Mouse (Mus musculus): ENCODE measurements at regions not wholly inside any gene's neighbourhood (a gene's known extent, or its start where the extent isn't known, plus 50 kb on each side); places are given as distances from the start of the nearest gene placed in this dataset.
A peak's percentile ranks its signal among the peaks of the same experiment; 100 is the strongest.

DNA sequence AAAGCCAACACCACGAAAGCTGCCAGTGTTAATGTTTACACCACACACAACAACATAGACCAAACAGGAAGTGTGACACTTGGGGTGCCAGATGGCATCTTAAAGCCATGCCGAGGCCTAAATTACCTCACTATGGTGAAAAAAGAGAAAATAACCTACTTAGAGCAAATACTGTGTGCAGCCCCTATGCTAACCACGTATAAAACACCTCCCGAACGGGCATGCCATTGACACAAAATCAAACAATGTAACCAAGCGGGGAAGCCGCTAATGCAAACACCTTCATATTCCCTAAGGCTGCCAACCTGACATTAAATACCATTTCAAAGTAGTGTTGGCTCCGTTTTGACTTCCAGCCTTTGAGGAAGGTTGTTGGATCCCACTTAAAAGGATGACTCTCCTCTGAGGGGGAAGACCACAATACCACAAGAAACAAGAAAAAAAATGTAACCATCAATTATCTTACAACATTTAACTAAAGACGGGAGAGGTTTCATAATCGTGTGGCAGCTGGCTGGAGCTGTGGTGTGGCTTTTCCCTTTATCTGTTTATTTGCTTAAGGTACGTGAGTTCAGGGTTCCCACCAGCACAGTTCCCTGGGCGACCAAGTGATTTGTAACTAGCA, 96.1 kb upstream of the Lef1 start:
- TF ChIP-seq POLR2A (IDR thresholded peaks at IDR 0.05; ENCODE audit: borderline replicate concordance, extremely low read depth, insufficient read depth, insufficient read length, poor library complexity, severe bottlenecking) (no peak), CTCF (IDR thresholded peaks at IDR 0.05; ENCODE audit: borderline replicate concordance, extremely low read depth, insufficient read depth, insufficient read length) (no peak)
- DNase-seq (ENCODE audit: low read depth), result no peak

DNA sequence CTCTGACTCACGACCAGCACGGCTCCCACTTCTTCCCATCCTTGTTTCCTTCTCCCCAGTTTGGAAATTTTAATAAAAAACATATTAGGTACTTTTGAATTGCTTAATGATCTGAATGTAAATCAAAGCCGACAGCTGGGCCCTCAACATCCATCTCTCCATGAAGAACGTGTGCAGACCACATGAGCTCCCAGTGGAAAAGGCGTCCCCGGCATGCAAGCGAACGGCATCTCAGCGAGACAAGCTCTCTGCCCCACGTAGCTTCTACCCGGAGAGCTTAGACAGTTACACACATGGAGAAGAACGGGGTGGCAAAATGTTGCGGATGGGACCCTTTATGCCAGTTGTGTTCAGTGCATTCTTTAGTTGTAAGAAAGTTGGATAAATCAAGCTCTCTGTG, 109.6 kb upstream of the Lef1 start:
- TF ChIP-seq POLR2A (IDR thresholded peaks at IDR 0.05; ENCODE audit: borderline replicate concordance, extremely low read depth, insufficient read depth, insufficient read length, poor library complexity, severe bottlenecking) (no peak), CTCF (IDR thresholded peaks at IDR 0.05; ENCODE audit: borderline replicate concordance, extremely low read depth, insufficient read depth, insufficient read length) (no peak)
- DNase-seq (ENCODE audit: low read depth), result no peak

DNA sequence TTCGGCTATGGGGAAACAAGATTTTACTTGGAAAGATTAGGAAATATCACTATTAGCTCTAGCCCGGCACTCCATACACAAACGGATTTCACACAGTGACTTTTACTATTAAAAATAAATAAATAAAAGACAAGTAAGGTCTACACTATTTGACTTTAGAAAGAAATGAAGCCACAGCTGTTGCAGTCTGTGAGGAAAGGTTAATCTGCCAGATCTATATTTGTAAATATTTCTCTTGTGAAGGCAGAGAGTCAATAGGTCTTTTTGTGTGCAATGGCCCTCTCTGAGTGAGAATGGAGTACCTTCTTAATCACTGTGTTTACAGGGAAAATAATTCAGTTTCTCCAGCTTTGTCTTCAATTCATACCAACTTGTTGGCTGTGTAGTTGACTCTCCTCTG, 110.0 kb upstream of the Lef1 start:
- no peak for DNase-seq (ENCODE audit: low read depth)
- TF ChIP-seq CTCF (IDR thresholded peaks at IDR 0.05; ENCODE audit: borderline replicate concordance, extremely low read depth, insufficient read depth, insufficient read length) (no peak), POLR2A (IDR thresholded peaks at IDR 0.05; ENCODE audit: borderline replicate concordance, extremely low read depth, insufficient read depth, insufficient read length, poor library complexity, severe bottlenecking) (no peak)

DNA sequence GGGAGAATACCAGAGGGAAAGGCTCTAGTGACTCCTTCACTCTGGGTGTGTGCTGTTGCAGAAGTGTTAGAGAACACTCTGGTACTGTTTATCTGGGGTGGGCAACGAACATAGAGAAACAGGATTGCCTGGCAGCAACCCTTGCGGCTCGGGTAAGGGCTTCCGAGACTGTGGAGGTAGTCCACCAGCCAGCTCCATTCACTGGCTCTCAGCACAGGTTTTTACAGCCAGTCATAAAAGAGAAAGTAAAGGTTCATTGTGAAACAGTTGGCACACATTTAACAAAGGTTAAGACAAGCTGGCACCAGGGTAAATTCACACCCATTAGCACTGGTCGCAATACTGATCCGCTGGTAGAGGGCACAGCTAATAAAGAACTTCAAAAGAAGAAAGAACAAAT, 110.5 kb upstream of the Lef1 start:
- peak; percentile 50 for DNase-seq (ENCODE audit: low read depth)
- TF ChIP-seq CTCF (IDR thresholded peaks at IDR 0.05; ENCODE audit: borderline replicate concordance, extremely low read depth, insufficient read depth, insufficient read length) (no peak), POLR2A (IDR thresholded peaks at IDR 0.05; ENCODE audit: borderline replicate concordance, extremely low read depth, insufficient read depth, insufficient read length, poor library complexity, severe bottlenecking) (no peak)

DNA sequence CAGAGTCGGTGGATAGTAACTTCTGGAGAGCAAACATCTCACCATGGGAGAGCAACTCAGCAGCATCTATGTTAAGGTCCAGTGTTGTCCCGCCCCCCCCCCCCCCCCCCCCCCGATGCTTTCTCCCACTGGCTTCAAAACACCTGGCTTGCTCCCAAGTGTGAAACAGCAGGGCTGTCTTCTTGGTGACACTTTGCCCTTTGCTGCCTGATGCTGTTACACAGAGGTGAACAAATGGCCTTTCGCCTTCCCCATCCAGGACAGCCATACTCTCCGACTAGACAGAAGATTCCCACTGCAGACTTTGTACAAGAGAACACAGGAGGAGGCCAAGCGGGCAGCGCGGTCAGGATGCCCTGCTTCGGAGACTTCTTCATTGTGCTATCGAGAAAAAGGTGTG, 111.8 kb upstream of the Lef1 start:
- DNase-seq (ENCODE audit: low read depth), result no peak
- no peak for TF ChIP-seq CTCF (IDR thresholded peaks at IDR 0.05; ENCODE audit: borderline replicate concordance, extremely low read depth, insufficient read depth, insufficient read length)
- TF ChIP-seq POLR2A (IDR thresholded peaks at IDR 0.05; ENCODE audit: borderline replicate concordance, extremely low read depth, insufficient read depth, insufficient read length, poor library complexity, severe bottlenecking), result no peak

DNA sequence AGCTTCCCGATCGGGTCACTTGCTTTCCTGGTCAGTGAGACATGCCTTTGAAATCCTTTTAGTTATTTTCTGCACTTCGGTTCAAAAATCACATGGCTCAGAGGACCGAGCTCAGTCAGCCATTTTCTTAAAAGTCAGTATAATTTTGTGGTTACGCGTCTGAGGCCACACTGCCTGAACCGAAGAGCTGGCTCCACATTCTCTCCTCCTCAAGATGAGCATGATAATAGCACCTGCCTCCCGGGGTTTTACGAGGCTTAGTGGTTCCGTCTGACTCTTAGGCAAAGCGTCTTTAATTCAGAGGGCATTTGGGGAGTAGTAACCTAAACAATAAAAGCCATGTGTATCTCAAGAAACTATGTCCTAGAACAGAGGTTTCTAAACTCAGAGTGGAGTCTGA, 113.5 kb upstream of the Lef1 start:
- DNase-seq (ENCODE audit: low read depth), result no peak
- TF ChIP-seq CTCF (IDR thresholded peaks at IDR 0.05; ENCODE audit: borderline replicate concordance, extremely low read depth, insufficient read depth, insufficient read length) (no peak), POLR2A (IDR thresholded peaks at IDR 0.05; ENCODE audit: borderline replicate concordance, extremely low read depth, insufficient read depth, insufficient read length, poor library complexity, severe bottlenecking) (no peak)

DNA sequence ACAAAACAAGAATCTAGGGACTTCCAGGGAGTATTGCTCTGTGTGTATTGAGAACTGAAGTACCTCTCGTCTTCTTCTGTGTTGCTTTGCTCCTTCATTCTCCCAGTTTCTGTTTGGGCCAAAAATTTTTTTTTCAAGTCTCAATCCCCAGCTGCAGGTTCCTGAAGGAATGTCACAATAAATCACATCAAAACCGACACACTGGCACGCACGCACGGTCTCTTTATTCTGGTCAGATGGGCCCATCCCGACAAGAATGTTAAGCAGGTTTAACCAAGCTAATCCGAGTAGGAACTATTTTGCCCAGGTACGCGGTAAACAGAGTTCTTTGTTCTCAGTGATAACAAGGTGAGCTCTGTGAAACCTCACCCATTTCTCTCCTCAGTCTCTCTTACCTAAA, 118.3 kb upstream of the Lef1 start:
- DNase-seq (ENCODE audit: low read depth), result no peak
- TF ChIP-seq POLR2A (IDR thresholded peaks at IDR 0.05; ENCODE audit: borderline replicate concordance, extremely low read depth, insufficient read depth, insufficient read length, poor library complexity, severe bottlenecking) (no peak), CTCF (IDR thresholded peaks at IDR 0.05; ENCODE audit: borderline replicate concordance, extremely low read depth, insufficient read depth, insufficient read length) (no peak)

DNA sequence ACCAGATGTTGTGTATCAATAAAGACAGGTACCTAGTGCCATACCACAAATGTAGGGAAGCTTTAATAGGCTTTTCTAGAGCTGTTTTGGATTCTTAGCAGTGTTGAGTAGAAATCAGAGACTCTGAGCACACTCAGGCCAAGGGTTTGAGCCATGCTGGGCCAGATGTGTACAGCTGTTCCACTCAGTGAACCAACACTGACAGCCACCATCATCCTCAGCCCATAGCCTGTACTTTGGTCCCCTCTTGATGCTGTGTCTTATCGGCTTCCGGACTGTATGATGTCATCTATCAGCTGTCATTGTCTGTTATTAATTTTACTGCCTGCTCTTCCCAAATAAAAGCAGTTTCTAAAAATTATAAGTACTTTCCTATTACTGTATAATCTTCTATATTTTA, 123.6 kb upstream of the Lef1 start:
- TF ChIP-seq CTCF (IDR thresholded peaks at IDR 0.05; ENCODE audit: borderline replicate concordance, extremely low read depth, insufficient read depth, insufficient read length) (no peak), POLR2A (IDR thresholded peaks at IDR 0.05; ENCODE audit: borderline replicate concordance, extremely low read depth, insufficient read depth, insufficient read length, poor library complexity, severe bottlenecking) (no peak)
- DNase-seq (ENCODE audit: low read depth), result no peak

DNA sequence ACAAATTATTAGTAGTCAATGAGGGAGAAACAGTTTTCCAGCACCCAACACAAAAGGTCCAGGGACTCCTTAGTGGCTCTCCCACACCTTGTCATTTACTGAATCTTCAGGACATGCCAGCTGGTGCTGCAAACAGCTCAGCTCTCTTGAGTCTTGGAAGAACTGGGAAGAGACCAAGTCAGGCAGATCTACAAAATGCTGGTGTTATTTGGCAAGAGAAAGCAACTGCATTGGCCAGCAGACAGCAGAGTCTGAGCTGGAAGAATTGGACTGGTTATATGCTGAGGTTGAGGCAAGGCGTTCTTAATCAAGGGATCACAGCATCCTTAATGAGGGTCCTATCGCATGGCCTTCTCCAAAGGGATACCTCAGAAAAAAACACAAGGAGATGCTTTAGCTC, 124.2 kb upstream of the Lef1 start:
- TF ChIP-seq CTCF (IDR thresholded peaks at IDR 0.05; ENCODE audit: borderline replicate concordance, extremely low read depth, insufficient read depth, insufficient read length), result no peak

DNA sequence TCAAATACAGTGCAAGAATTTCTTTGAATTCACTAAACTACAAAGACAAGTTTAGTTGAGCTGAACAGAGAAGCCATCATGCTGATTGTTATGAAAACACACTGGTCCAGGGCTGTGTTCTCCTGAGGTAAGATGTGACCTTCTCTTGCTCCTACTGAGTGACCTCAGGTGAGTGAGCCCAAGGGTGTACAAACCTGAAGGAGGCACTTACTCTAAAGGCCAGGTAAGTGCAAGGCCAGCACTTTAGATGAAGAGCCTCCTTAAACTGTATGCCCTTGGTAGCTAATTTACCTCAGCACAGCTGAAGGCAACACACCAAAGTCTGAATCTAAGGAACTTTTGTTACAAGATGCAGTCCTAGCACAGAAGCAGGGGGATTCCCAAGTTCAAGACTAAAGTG, 128.7 kb upstream of the Lef1 start:
- TF ChIP-seq POLR2A (IDR thresholded peaks at IDR 0.05; ENCODE audit: borderline replicate concordance, extremely low read depth, insufficient read depth, insufficient read length, poor library complexity, severe bottlenecking), result no peak
- no peak for TF ChIP-seq CTCF (IDR thresholded peaks at IDR 0.05; ENCODE audit: borderline replicate concordance, extremely low read depth, insufficient read depth, insufficient read length)

More for the DNA sequence above, 124.2 kb upstream of the Lef1 start:
- no peak for DNase-seq (ENCODE audit: low read depth)

DNA sequence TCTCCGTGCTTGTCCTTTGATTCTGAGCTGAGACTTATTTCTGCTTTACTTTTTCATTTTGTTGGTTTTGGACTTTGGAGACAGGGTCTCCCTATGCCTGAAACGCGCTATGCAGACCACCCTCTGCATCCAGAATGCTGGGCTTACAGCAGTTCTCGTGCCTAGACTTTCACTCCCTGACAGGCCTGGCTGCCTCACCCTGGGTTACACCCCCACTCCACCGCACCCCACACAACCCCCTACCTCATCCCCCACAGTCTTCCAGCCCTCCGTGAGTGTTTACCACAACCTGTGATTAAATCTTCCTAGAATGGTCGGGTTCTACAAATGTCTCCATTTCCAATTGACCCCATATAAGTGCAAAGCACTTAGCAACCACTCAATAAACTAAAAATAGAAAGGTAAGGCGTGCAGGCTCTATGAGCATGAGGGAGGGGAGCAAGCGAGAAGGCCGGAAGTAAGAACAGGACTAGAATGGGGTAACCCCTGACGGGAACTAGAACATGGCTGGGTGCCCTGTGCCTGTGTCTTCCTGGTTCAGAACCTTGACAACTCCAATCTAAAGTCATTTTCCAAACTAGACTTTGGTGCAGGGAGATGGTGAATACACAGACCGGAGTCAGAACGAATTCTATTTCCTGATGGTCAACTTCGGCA, 131.2 kb upstream of the Lef1 start:
- no peak for DNase-seq (ENCODE audit: low read depth)
- TF ChIP-seq CTCF (IDR thresholded peaks at IDR 0.05; ENCODE audit: borderline replicate concordance, extremely low read depth, insufficient read depth, insufficient read length) (no peak), POLR2A (IDR thresholded peaks at IDR 0.05; ENCODE audit: borderline replicate concordance, extremely low read depth, insufficient read depth, insufficient read length, poor library complexity, severe bottlenecking) (no peak)

More for the DNA sequence above, 128.7 kb upstream of the Lef1 start:
- no peak for DNase-seq (ENCODE audit: low read depth)
